Mouse (Mus musculus) heart, postnatal 0 days (tissue): Measurements from ENCODE around the gene Fbxl3. TPM values are rescaled to one million over a fixed set of nuclear protein-coding genes. Genes with fewer than 3 reads are reported as not detected.

Experiments
- ATAC-seq: fragments of 200-750 bp; cut with Nextera tagmentation; 2 replicates; pipeline ENCODE4 v1.8.0; 2017; ENCODE audit warnings: low read depth, moderate number of reproducible peaks, moderate library complexity; ENCODE audit not compliant: insufficient read depth
- DNase-seq: peaks from one replicate; pipeline ENCODE4 v3.0.0-alpha.2; 2016; ENCODE audit warnings: low spot score
- H3K27ac ChIP-seq: fragments of 300-500 bp; sonication (generic); 2 replicates; pipeline ENCODE4 v1.5.1; 2014; ENCODE audit warnings: low read depth, mild to moderate bottlenecking
- H3K27me3 ChIP-seq: fragments of 300-500 bp; sonication (generic); 2 replicates; pipeline ENCODE4 v1.6.1; 2014; ENCODE audit warnings: low read length, mixed read lengths; ENCODE audit not compliant: control insufficient read depth, insufficient read depth
- H3K36me3 ChIP-seq: fragments of 300-500 bp; sonication (generic); replicated peaks from 2 replicates; pipeline ENCODE4 v1.6.1; 2014; ENCODE audit warnings: low read length, mixed read lengths; ENCODE audit not compliant: control insufficient read depth, insufficient read depth
- H3K4me1 ChIP-seq: fragments of 300-500 bp; sonication (generic); 2 replicates; pipeline ENCODE4 v1.6.1; 2014; ENCODE audit warnings: antibody characterized with exemption; ENCODE audit not compliant: control insufficient read depth, insufficient read depth
- H3K4me2 ChIP-seq: fragments of 300-500 bp; sonication (generic); 2 replicates; pipeline ENCODE4 v1.6.1; 2014; ENCODE audit warnings: low read depth, mild to moderate bottlenecking, low read length, moderate library complexity
- H3K4me3 ChIP-seq: fragments of 300-500 bp; sonication (generic); 2 replicates; pipeline ENCODE4 v1.5.1; 2014; ENCODE audit warnings: low read depth, low read length
- H3K9ac ChIP-seq: fragments of 300-500 bp; sonication (generic); replicated peaks from 2 replicates; pipeline ENCODE4 v1.6.1; 2014; ENCODE audit warnings: low read depth, low read length, mixed read lengths
- H3K9me3 ChIP-seq: fragments of 300-500 bp; sonication (generic); replicated peaks from 2 replicates; pipeline ENCODE4 v1.6.1; 2016; ENCODE audit warnings: low read length; ENCODE audit not compliant: control insufficient read depth
- CTCF ChIP-seq: IDR thresholded peaks from 2 replicates; pipeline ENCODE4 v1.5.1; 2016; ENCODE audit warnings: antibody characterized with exemption, control low read depth, low read depth
- EP300 ChIP-seq: IDR thresholded peaks from 2 replicates; pipeline ENCODE4 v1.6.1; 2016; ENCODE audit warnings: antibody characterized with exemption, low read depth
- WGBS: fragments of 180-500 bp; shearing (Covaris S2); extraction: QIAGEN DNeasy Blood & Tissue Kit; methylation state at CpG from one replicate; pipeline ENCODE4 v1.1.7; 2014; 5-methylcytosine and 5-hydroxymethylcytosine counted together
- polyA plus RNA-seq: library from polyadenylated mRNA; unstranded; fragments of >200 nt; fragmentation: Nextera tagmentation; extraction: Ambion mirVana; gene quantifications from 2 replicates; pipeline ENCODE4 v1.2.1, GENCODE M21; 2015
- total RNA-seq: library from RNA; depleted of rRNA; stranded (reverse); fragments of >200 nt; gene quantifications from 2 replicates; pipeline ENCODE4 v1.2.3, GENCODE M21; 2014; ENCODE audit warnings: low replicate concordance

The Fbxl3 gene
- total and polyA plus RNA-seq, 2 experiments from 2014 or later: 17.0 to 99.7 TPM

DNA sequence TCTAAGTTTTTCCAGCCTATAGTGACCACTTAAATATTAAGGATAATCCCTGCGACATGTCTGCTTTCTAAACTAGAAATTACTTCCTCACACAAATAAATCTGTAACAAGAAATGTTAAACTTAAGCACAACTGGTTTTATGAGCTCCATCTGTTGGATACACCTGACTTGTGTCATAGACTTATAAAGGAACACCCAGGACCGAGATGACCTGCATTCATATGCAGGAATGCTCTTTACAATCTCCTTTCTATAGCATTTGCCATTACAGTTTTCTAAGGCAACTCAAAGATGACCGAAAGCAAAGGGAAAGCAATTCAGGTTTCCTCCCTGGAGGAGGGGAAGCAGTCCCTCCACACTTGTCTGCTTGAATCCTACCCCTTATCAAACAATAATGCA is 6.1 kb downstream of the Fbxl3 start:
- TF ChIP-seq EP300 (no peak), CTCF (no peak)
- DNase-seq (no peak), ATAC-seq (no peak)
- Histone ChIP-seq H3K27ac (no peak overlapping the region), H3K4me1 (peaks cover 8% of the 10 kb centered on the region; the same call in 1 of the 2 replicates), H3K9ac (no peak overlapping the region), H3K36me3 (peaks cover 36% of the 10 kb centered on the region), H3K27me3 (no peaks in the 10 kb centered on the region), H3K4me2 (no peak overlapping the region), H3K9me3 (no peaks in the 10 kb centered on the region), H3K4me3 (no peak overlapping the region)
- 89% methylated on average over 3 of the region's 3 CpGs for WGBS

DNA sequence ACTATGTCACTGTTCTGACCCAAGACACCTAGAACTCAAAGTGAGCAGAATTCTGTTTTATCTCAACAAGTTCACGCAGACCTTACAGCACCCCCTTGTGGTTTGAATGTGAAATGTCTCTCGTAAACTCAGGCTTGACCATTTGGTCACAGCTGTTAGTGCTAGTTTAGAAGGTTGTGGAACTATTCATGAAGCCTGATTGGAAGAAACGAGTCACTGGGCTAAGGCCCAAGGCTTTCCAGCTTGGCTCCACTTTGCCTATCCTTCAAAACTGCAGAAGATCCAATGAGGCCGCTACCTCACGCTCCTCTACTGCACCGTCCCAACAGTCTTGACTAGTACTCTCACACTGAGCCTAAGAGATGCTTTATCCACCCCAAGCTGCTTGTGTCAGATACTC is 10.7 kb downstream of the Fbxl3 start:
- H3K9ac ChIP-seq: no peak overlapping the region
- DNase-seq: peak; percentile 19
- H3K27ac ChIP-seq: no peak overlapping the region
- H3K36me3 ChIP-seq: peaks cover 56% of the 10 kb centered on the region
- peak; percentile 27 for ATAC-seq
- no peaks in the 10 kb centered on the region for H3K4me1 ChIP-seq
- TF ChIP-seq EP300: no peak
- peak; percentile 71 for TF ChIP-seq CTCF
- no peak overlapping the region for H3K4me3 ChIP-seq
- WGBS: 71% methylated on average over 6 of the region's 6 CpGs
- no peak overlapping the region for H3K4me2 ChIP-seq
- no peaks in the 10 kb centered on the region for H3K27me3 ChIP-seq
- no peaks in the 10 kb centered on the region for H3K9me3 ChIP-seq

DNA sequence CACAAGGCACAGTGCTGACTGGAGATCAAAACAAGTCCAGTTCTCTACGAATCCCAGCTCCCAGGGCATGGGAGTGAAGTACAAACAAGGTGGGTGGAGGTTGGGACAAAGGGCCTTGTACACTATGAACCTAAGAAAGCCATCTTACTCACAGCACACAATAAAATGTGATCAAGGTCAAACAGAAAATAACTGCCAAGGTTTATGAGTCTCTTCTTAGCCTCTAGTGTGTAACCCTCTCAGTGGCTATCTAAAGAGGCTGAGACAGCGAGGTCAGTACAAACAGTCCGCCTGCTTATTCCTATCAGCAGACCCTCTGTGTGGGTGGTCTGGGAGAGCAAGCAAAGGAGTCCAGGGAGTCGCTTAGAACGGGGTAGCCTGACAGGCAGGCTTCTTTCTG is 11.5 kb downstream of the Fbxl3 start:
- ATAC-seq: no peak
- H3K9ac ChIP-seq: no peak overlapping the region
- peaks cover 57% of the 10 kb centered on the region for H3K36me3 ChIP-seq
- no peak overlapping the region for H3K4me2 ChIP-seq
- no peak overlapping the region for H3K27ac ChIP-seq
- no peaks in the 10 kb centered on the region for H3K27me3 ChIP-seq
- no peak overlapping the region for H3K4me3 ChIP-seq
- no peaks in the 10 kb centered on the region for H3K9me3 ChIP-seq
- H3K4me1 ChIP-seq: no peaks in the 10 kb centered on the region
- WGBS: 64% methylated on average over 5 of the region's 5 CpGs
- no peak for TF ChIP-seq CTCF
- no peak for TF ChIP-seq EP300
- no peak for DNase-seq

DNA sequence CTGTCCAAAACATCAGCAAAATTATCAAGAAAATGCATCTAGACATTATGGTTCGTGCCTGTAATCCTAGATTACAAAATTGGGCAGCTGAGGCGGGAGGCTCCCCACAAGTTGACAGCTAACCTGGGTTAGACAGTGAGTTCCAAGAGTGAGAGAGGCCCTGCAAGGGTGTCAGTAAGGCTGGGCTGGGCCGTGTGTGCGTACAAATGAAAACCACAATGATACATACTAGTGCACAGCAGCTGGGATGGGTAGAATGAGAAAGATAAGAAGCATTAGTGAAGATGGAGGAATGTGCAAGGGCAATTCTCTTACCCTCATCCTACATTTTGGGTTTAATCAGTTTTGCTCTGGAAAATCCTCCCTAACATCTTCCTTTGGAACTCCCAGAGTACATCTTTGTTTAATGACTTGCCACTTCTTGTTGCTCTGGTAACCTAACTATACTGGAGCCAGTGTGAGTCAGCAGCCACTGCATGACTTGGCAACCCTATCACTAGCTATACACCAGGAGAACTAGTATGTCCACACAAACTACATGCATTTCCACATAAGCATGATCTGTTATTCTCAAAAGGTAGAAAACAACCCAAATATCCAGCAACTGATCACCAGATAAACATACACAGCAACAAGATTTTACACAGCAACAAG is 12.6 kb downstream of the Fbxl3 start:
- 89% methylated on average over 4 of the region's 4 CpGs for WGBS
- Histone ChIP-seq H3K4me2 (no peak overlapping the region), H3K9ac (no peak overlapping the region), H3K9me3 (no peaks in the 10 kb centered on the region), H3K4me3 (no peak overlapping the region), H3K4me1 (no peaks in the 10 kb centered on the region), H3K36me3 (peaks cover 58% of the 10 kb centered on the region), H3K27ac (no peak overlapping the region), H3K27me3 (no peaks in the 10 kb centered on the region)
- DNase-seq (no peak), ATAC-seq (no peak)
- TF ChIP-seq CTCF: no peak
- TF ChIP-seq EP300: no peak

DNA sequence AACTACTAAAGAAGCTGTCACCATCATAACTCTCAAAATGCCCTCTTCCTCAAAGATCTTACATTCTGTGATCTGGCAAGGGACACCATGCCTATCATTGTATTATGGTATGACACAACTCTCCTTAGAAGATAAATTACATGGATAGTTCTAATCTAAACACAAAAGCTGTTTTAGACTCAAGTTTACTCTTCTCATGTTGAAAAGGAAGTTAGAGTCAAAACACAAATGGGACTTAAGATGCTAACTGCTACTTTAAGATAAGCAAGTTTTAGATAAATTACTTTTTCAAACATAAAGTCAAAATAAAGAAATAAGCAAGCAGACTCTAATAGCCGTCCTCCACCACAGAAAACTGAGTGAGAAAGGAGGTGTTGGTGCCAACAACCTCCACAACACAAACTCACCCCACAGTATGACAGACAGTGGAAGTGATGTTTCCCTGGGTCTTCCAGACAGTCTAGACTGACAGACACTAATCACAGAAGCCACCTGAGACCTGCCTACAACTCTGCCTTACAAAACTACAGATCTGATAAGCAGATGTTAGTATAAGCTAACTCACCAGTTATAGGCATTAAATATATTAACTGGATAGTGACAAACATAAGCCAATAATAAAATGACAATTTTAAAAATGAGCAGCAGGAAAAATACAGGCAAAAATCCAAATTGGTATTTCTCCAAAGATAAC is 13.4 kb downstream of the Fbxl3 start:
- Histone ChIP-seq H3K9me3 (no peaks in the 10 kb centered on the region), H3K9ac (no peak overlapping the region), H3K4me3 (no peak overlapping the region), H3K36me3 (peaks cover 53% of the 10 kb centered on the region), H3K27me3 (no peaks in the 10 kb centered on the region), H3K4me1 (no peaks in the 10 kb centered on the region), H3K27ac (no peak overlapping the region), H3K4me2 (no peak overlapping the region)
- WGBS: 62% methylated on average over 1 of the region's 1 CpGs
- no peak for TF ChIP-seq CTCF
- no peak for TF ChIP-seq EP300
- DNase-seq: no peak
- no peak for ATAC-seq
